Mouse (Mus musculus) left cerebral cortex, postnatal 36 days (tissue): ENCODE measurements at regions not wholly inside any gene's neighbourhood (a gene's known extent, or its start where the extent isn't known, plus 50 kb on each side); places are given as distances from the start of the nearest gene placed in this dataset.
"Not testable (repeated sequence)": the region's sequence is repeated elsewhere in the genome, so short reads cannot be mapped to it uniquely, and the experiment has no call there.

Source experiments
- DNase-seq, 2 experiments: peaks; one replicate each; pipeline ENCODE4 v3.0.0; 2021 to 2022; ENCODE audit warnings: low spot score in 2 of 2, mixed read lengths in 1 of 2
- intact Hi-C: fragments of 180-260 bp; cut with DNase I; formaldehyde crosslinking; loops from one replicate; pipeline ENCODE4 v1.15.1; 2025

- no peak for DNase-seq
Observed at GRCm38 (mm10) chr16:12696939-12697621, 412.4 kb upstream of the Ercc4 start.

GRCm38 (mm10) chr16:12699557-12699956, 409.9 kb upstream of the Ercc4 start:
- intact Hi-C loops: no loop called here
- DNase-seq: no peak

More at GRCm38 (mm10) chr16:12696939-12697621, 412.4 kb upstream of the Ercc4 start:
- intact Hi-C loops: no loop called here

GRCm38 (mm10) chr16:12700088-12700487, 409.4 kb upstream of the Ercc4 start:
- DNase-seq: no peak
- intact Hi-C loops: no loop called here

- intact Hi-C loops: no loop called here
- DNase-seq: no peak
Observed at GRCm38 (mm10) chr16:12703818-12704590, 405.5 kb upstream of the Ercc4 start.

GRCm38 (mm10) chr16:12706907-12707306, 402.6 kb upstream of the Ercc4 start:
- DNase-seq: no peak
- intact Hi-C loops: no loop called here

- intact Hi-C loops: not testable (repeated sequence)
Observed at GRCm38 (mm10) chr16:12721368-12721767, 388.1 kb upstream of the Ercc4 start.

GRCm38 (mm10) chr16:12726043-12726442, 383.4 kb upstream of the Ercc4 start:
- intact Hi-C loops: no loop called here
- DNase-seq: no peak

More at GRCm38 (mm10) chr16:12721368-12721767, 388.1 kb upstream of the Ercc4 start:
- DNase-seq: not testable (repeated sequence)

GRCm38 (mm10) chr16:12730167-12730730, 379.2 kb upstream of the Ercc4 start:
- DNase-seq, intact Hi-C loops: not testable (repeated sequence)

GRCm38 (mm10) chr16:12731588-12731987, 377.9 kb upstream of the Ercc4 start:
- intact Hi-C loops: no loop called here
- no peak for DNase-seq

GRCm38 (mm10) chr16:12742472-12742871, 367.0 kb upstream of the Ercc4 start:
- DNase-seq: no peak
- intact Hi-C loops: no loop called here

- intact Hi-C loops: no loop called here
- DNase-seq: no peak
Observed at GRCm38 (mm10) chr16:12753181-12753580, 356.3 kb upstream of the Ercc4 start.

GRCm38 (mm10) chr16:12754361-12754760, 355.1 kb upstream of the Ercc4 start:
- DNase-seq: no peak
- intact Hi-C loops: no loop called here

- no peak for DNase-seq
- intact Hi-C loops: no loop called here
Observed at GRCm38 (mm10) chr16:12758594-12758993, 350.9 kb upstream of the Ercc4 start.

GRCm38 (mm10) chr16:12764166-12764565, 345.3 kb upstream of the Ercc4 start:
- DNase-seq: no peak
- intact Hi-C loops: no loop called here

- peak; percentile 18 to 32 for DNase-seq
- intact Hi-C loops: no loop called here
Observed at GRCm38 (mm10) chr16:12764608-12765007, 344.9 kb upstream of the Ercc4 start.

GRCm38 (mm10) chr16:12766846-12767245, 342.6 kb upstream of the Ercc4 start:
- intact Hi-C loops: no loop called here
- DNase-seq: no peak

- no peak for DNase-seq
- intact Hi-C loops: no loop called here
Observed at GRCm38 (mm10) chr16:12768161-12768895, 341.2 kb upstream of the Ercc4 start.

- intact Hi-C loops: no loop called here
- DNase-seq: no peak
Observed at GRCm38 (mm10) chr16:12770482-12770881, 339.0 kb upstream of the Ercc4 start.

GRCm38 (mm10) chr16:12772535-12772934, 336.9 kb upstream of the Ercc4 start:
- intact Hi-C loops: no loop called here
- DNase-seq: no peak

GRCm38 (mm10) chr16:12775876-12776275, 333.6 kb upstream of the Ercc4 start:
- no peak for DNase-seq
- intact Hi-C loops: no loop called here
